Mouse (Mus musculus) hindbrain, embryonic 14.5 days (tissue): ENCODE results near the gene Foxp1. TPM values are rescaled to one million over a fixed set of nuclear protein-coding genes. Genes with fewer than 3 reads are reported as not detected.
A peak's percentile ranks its signal among the peaks of the same experiment; 100 is the strongest.

ENCODE experiments used
- ATAC-seq: fragments of 200-750 bp; cut with Nextera tagmentation; 2 replicates; pipeline ENCODE4 v1.8.0; 2017; ENCODE audit warnings: moderate number of reproducible peaks, mild to moderate bottlenecking, moderate TSS enrichment, moderate library complexity; ENCODE audit not compliant: low FRiP score
- DNase-seq: peaks from one replicate; pipeline ENCODE4 v3.0.0-alpha.2; 2015; ENCODE audit warnings: low spot score
- H3K27ac ChIP-seq: fragments of 300-500 bp; sonication (generic); 2 replicates; pipeline ENCODE4 v1.5.1; 2014; ENCODE audit warnings: mild to moderate bottlenecking, moderate library complexity
- H3K27me3 ChIP-seq: fragments of 300-500 bp; sonication (generic); 2 replicates; pipeline ENCODE4 v1.6.1; 2014; ENCODE audit warnings: mild to moderate bottlenecking, low read length, mixed read lengths; ENCODE audit not compliant: control insufficient read depth, insufficient read depth
- H3K36me3 ChIP-seq: fragments of 300-500 bp; sonication (generic); replicated peaks from 2 replicates; pipeline ENCODE4 v1.6.1; 2014; ENCODE audit not compliant: control insufficient read depth, insufficient read depth
- H3K4me1 ChIP-seq: fragments of 300-500 bp; sonication (generic); replicated peaks from 2 replicates; pipeline ENCODE4 v1.6.1; 2014; ENCODE audit warnings: antibody characterized with exemption, low read length, mixed read lengths; ENCODE audit not compliant: control insufficient read depth, insufficient read depth
- H3K4me2 ChIP-seq: fragments of 300-500 bp; sonication (generic); replicated peaks from 2 replicates; pipeline ENCODE4 v1.6.1; 2014; ENCODE audit warnings: mild to moderate bottlenecking, moderate library complexity
- H3K4me3 ChIP-seq: fragments of 300-500 bp; sonication (generic); replicated peaks from 2 replicates; pipeline ENCODE4 v1.5.1; 2014; ENCODE audit warnings: mild to moderate bottlenecking, low read length
- H3K9ac ChIP-seq: fragments of 300-500 bp; sonication (generic); 2 replicates; pipeline ENCODE4 v1.6.1; 2014
- H3K9me3 ChIP-seq: fragments of 300-500 bp; sonication (generic); 2 replicates; pipeline ENCODE4 v1.6.1; 2016; ENCODE audit warnings: low read length; ENCODE audit not compliant: control insufficient read depth
- WGBS: fragments of 180-500 bp; shearing (Covaris S2); extraction: QIAGEN DNeasy Blood & Tissue Kit; methylation state at CpG from one replicate; pipeline ENCODE4 v1.1.7; 2014; 5-methylcytosine and 5-hydroxymethylcytosine counted together
- polyA plus RNA-seq: library from polyadenylated mRNA; unstranded; fragments of >200 nt; fragmentation: Nextera tagmentation; extraction: Ambion mirVana; gene quantifications from 2 replicates; pipeline ENCODE4 v1.2.1, GENCODE M21; 2014

Foxp1 gene
- polyA plus RNA-seq, 1 experiment from 2014 or later, result 68.3 TPM

DNA sequence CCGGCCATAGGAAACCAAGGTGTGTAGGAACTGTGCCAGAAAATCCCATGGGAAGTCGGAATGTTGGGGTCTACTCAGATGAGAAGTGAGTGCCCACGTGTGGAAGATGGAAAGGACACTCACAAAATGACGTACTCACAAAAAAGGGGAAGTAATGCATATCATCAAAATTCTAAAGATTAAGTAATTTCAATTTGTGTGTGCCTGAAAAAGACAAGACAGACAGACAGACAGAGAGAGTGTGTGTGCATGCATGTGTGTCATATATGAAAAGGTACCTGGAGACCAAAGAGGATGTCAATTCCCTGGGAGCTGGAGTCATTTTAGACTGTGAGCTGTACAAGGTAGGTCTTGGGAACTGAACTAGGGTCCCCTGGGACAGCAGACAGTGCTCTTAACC is 444.4 kb downstream of the Foxp1 start:
- Histone ChIP-seq H3K4me3 (no peak overlapping the region), H3K9ac (no peak overlapping the region), H3K9me3 (0 out of 2 replicates have a peak, but pooled peaks cover 6% of the 10 kb centered on the region), H3K27me3 (no peaks in the 10 kb centered on the region), H3K4me1 (no peaks in the 10 kb centered on the region), H3K36me3 (peaks cover 4% of the 10 kb centered on the region; the same call in 1 of the 2 replicates), H3K4me2 (no peak overlapping the region), H3K27ac (no peak overlapping the region)
- ATAC-seq (no peak), DNase-seq (no peak)
- 90% methylated on average over 4 of the region's 4 CpGs for WGBS

DNA sequence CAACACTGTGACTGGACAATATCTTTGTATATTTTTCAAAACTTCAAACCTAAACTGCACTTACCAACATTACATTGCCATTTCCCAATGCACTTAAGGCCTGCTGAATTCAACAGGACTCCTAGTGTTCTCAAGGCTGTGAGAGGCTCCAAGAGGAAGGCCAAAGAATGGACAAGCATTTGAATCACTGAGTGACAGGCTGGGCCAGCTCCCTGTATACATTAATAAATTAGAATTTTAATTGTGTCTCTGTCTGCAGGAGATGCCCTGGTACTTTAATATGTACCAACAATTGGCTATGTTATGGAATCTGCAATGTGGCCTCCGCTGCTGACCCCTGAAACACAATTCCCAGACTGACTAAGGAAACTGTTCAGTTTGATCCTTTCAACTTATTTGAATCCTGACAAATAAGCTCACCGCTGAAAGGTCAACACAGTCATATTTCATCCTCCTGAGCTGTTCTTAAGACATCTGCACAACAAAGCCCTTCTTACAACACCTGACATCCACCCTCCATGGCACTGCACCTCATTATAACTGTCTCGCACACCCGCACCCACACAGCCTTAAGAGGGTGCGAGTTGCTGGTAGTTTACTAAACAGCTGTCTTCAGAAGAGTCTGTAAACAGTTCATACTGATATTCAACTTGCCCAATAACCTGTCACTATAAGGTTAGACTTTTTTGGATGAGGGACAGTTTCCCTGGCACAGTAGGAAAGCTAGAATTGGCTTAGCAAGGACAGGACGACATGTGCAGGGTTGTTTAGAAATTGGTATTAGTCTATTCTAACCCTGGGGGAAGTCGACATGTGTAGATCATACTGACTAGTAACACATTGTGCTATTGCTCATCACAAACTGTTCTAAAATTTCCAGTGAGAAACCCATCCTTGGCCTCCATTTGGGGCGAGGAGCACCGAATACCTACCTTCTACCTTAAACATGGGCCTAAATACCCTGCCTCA is 448.9 kb downstream of the Foxp1 start:
- no peak overlapping the region for H3K27ac ChIP-seq
- H3K9me3 ChIP-seq, result 0 out of 2 replicates have a peak, but pooled peaks cover 6% of the 10 kb centered on the region
- 57% methylated on average over 9 of the region's 9 CpGs for WGBS
- no peaks in the 10 kb centered on the region for H3K4me1 ChIP-seq
- peaks cover 4% of the 10 kb centered on the region; the same call in 1 of the 2 replicates for H3K36me3 ChIP-seq
- H3K4me3 ChIP-seq, result no peak overlapping the region
- H3K27me3 ChIP-seq, result no peaks in the 10 kb centered on the region
- no peak overlapping the region for H3K9ac ChIP-seq
- no peak overlapping the region for H3K4me2 ChIP-seq
- DNase-seq (no peak), ATAC-seq (no peak)

- 78% methylated on average over 5 of the region's 5 CpGs for WGBS
- DNase-seq, result no peak
- Histone ChIP-seq H3K27me3 (no peaks in the 10 kb centered on the region), H3K4me2 (no peak overlapping the region), H3K4me3 (no peak overlapping the region), H3K27ac (no peak overlapping the region), H3K36me3 (peaks cover 4% of the 10 kb centered on the region; the same call in 1 of the 2 replicates), H3K9ac (no peak overlapping the region), H3K4me1 (no peaks in the 10 kb centered on the region; the same call in 1 of the 2 replicates), H3K9me3 (0 out of 2 replicates have a peak, but pooled peaks cover 6% of the 10 kb centered on the region)
- ATAC-seq, result no peak
Measured at GRCm38 (mm10) chr6:99070710-99071109, 451.8 kb downstream of the Foxp1 start.

DNA sequence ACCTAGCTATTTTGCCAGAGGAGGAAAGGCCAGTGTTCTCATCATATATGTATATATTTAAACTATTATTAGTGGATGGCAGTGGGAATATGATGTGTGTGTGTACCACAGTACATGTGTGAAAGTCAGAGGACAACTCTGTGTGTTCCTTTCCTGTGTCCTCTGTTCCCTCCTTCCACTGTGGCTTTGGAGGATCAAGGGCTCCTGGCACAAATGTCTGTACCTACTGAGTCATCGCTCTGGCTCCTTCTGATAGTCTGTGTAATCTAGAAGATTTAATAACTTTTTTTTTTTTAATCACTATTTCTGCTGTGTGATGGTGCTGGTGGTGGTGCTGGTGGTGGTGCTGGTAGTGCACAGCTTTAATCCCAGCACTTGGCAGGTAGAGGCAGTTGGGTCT is 452.8 kb downstream of the Foxp1 start:
- ATAC-seq, result no peak
- 96% methylated on average over 1 of the region's 1 CpGs for WGBS

GRCm38 (mm10) chr6:99065569-99066353 is 456.8 kb downstream of the Foxp1 start:
- WGBS, result 65% methylated on average over 9 of the region's 9 CpGs
- Histone ChIP-seq H3K4me3 (no peak overlapping the region), H3K4me2 (no peak overlapping the region), H3K4me1 (no peaks in the 10 kb centered on the region; the same call in 1 of the 2 replicates), H3K9me3 (no peaks in the 10 kb centered on the region), H3K36me3 (no peaks in the 10 kb centered on the region), H3K27ac (no peak overlapping the region), H3K27me3 (no peaks in the 10 kb centered on the region), H3K9ac (no peak overlapping the region)
- ATAC-seq, result no peak
- DNase-seq, result peak; percentile 38

More for the DNA sequence above, 452.8 kb downstream of the Foxp1 start:
- H3K9me3 ChIP-seq, result no peaks in the 10 kb centered on the region
- H3K4me1 ChIP-seq, result no peaks in the 10 kb centered on the region; the same call in 1 of the 2 replicates
- no peaks in the 10 kb centered on the region for H3K27me3 ChIP-seq
- no peak overlapping the region for H3K4me3 ChIP-seq
- no peak for DNase-seq
- H3K36me3 ChIP-seq, result no peaks in the 10 kb centered on the region
- H3K9ac ChIP-seq, result no peak overlapping the region
- no peak overlapping the region for H3K4me2 ChIP-seq
- no peak overlapping the region for H3K27ac ChIP-seq

DNA sequence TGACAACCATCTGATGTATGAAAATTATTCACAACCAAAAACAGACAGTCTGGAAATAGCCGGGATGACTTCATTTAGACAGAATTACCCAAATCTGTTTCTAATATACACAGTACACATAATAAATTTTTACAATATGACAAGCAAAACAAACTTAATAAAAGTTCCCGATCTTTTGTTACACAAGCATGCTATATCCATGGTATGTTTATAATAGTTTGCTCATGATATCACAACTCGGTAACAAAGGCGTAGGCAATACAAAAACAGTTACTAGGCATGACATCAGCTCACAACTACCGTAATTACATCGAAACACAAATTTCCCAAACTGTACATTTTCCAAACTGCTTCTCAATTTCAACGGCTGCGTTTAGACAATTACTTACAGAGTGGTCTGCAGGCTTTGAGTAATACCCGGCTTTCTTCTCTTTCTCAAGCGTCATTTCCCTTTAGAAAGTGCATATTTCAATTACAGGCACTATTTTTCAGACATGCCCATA is 458.5 kb downstream of the Foxp1 start:
- H3K27me3 ChIP-seq, result no peaks in the 10 kb centered on the region
- no peak overlapping the region for H3K4me3 ChIP-seq
- no peaks in the 10 kb centered on the region for H3K36me3 ChIP-seq
- no peaks in the 10 kb centered on the region for H3K9me3 ChIP-seq
- no peaks in the 10 kb centered on the region; the same call in 1 of the 2 replicates for H3K4me1 ChIP-seq
- WGBS, result 94% methylated on average over 10 of the region's 10 CpGs
- no peak overlapping the region for H3K4me2 ChIP-seq
- H3K9ac ChIP-seq, result no peak overlapping the region
- H3K27ac ChIP-seq, result no peak overlapping the region
- DNase-seq, result no peak
- no peak for ATAC-seq

- no peaks in the 10 kb centered on the region for H3K27me3 ChIP-seq
- no peak overlapping the region for H3K9ac ChIP-seq
- H3K36me3 ChIP-seq, result no peaks in the 10 kb centered on the region
- no peak overlapping the region for H3K4me3 ChIP-seq
- H3K4me2 ChIP-seq, result no peak overlapping the region
- DNase-seq (no peak), ATAC-seq (no peak)
- no peaks in the 10 kb centered on the region for H3K9me3 ChIP-seq
- H3K4me1 ChIP-seq, result no peaks in the 10 kb centered on the region; the same call in 1 of the 2 replicates
- 86% methylated on average over 8 of the region's 8 CpGs for WGBS
- H3K27ac ChIP-seq, result no peak overlapping the region
Measured at GRCm38 (mm10) chr6:99062931-99063330, 459.6 kb downstream of the Foxp1 start.

GRCm38 (mm10) chr6:99058688-99059087 is 463.8 kb downstream of the Foxp1 start:
- DNase-seq, result no peak
- Histone ChIP-seq H3K9ac (no peak overlapping the region), H3K27ac (no peak overlapping the region), H3K27me3 (no peaks in the 10 kb centered on the region), H3K9me3 (no peaks in the 10 kb centered on the region), H3K4me1 (no peaks in the 10 kb centered on the region), H3K36me3 (no peaks in the 10 kb centered on the region), H3K4me3 (no peak overlapping the region), H3K4me2 (no peak overlapping the region)
- no peak for ATAC-seq
- WGBS, result 75% methylated on average over 3 of the region's 3 CpGs

DNA sequence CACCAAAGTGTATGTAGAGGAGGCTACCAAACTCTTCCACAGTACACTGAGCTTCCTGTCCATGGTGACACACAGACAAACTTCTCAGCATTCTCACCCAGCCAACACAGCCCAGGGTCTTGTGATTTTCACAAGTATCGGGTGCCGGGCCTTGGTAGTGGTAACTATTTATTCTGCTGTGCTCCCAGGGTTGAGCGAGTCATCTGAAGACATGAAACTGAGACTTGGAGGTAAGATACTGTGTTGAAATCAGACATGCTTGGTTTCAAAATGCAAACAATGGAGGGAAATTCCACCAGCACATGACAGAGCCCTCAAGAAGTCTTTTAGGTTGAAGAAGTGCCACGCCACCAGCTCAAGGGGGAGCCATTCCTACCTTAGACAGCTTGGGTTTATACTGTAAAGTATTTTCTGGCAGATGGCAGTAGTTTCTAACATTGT is 465.4 kb downstream of the Foxp1 start:
- no peak overlapping the region for H3K4me2 ChIP-seq
- 95% methylated on average over 4 of the region's 4 CpGs for WGBS
- no peak overlapping the region for H3K9ac ChIP-seq
- no peaks in the 10 kb centered on the region for H3K9me3 ChIP-seq
- no peaks in the 10 kb centered on the region for H3K36me3 ChIP-seq
- H3K27ac ChIP-seq, result no peak overlapping the region
- H3K4me1 ChIP-seq, result no peaks in the 10 kb centered on the region
- DNase-seq (no peak), ATAC-seq (no peak)
- no peak overlapping the region for H3K4me3 ChIP-seq
- no peaks in the 10 kb centered on the region for H3K27me3 ChIP-seq
